Mouse (Mus musculus) urinary bladder, postnatal 36 days (tissue): ENCODE data around the gene Cdc27.
A peak's percentile ranks its signal among the peaks of the same experiment; 100 is the strongest.

Experiments
- DNase-seq, 2 experiments: peaks; one replicate each; pipeline ENCODE4 v3.0.0; 2022; ENCODE audit warnings: low spot score in 2 of 2, mixed read lengths in 1 of 2

The Cdc27 gene

GRCm38 (mm10) chr11:104479505-104479904, 70.9 kb downstream of the Cdc27 start:
- DNase-seq = no peak

- peak; percentile 81 to 91 for DNase-seq
These were observed 81.0 kb downstream of the Cdc27 start for GRCm38 (mm10) chr11:104469371-104469835.

GRCm38 (mm10) chr11:104468751-104469268, 81.6 kb downstream of the Cdc27 start, which contains the start of gene Kansl1:
Gene Kansl1 (minus strand): TSS chr11:104468861.
- DNase-seq = peak; percentile 2 to 16

GRCm38 (mm10) chr11:104467698-104468097, 82.7 kb downstream of the Cdc27 start:
- DNase-seq = no peak

- DNase-seq = peak; percentile 17 to 26
These were observed 88.9 kb downstream of the Cdc27 start for GRCm38 (mm10) chr11:104461551-104461950.

GRCm38 (mm10) chr11:104459671-104460070, 90.7 kb downstream of the Cdc27 start:
- DNase-seq = no peak

GRCm38 (mm10) chr11:104458507-104458906, 91.9 kb downstream of the Cdc27 start:
- no peak for DNase-seq
